10 mouse cellular contexts compared by ENCODE assay signal in genomic region chr2:144330960-144331371, GRCm38 (mm10). TPM values are rescaled to one million over a fixed set of nuclear protein-coding genes. Genes with fewer than 3 reads are reported as not detected.
A peak's percentile ranks its signal among the peaks of the same experiment; 100 is the strongest.
DNase-seq lines count a peak whose midpoint lies in the region; ATAC-seq and TF ChIP-seq lines count a peak whose summit lies in the region.
"Had no signal": no experiment of that assay in that cellular context is flagged by ENCODE, and none has a peak within 500 bp of the region (broad histone marks: within the 10 kb centered on the region; RNA-seq: fewer than 3 reads in every experiment).

No protein-coding gene starts in this region.

- peak overlapping the region; percentile 88 for H3K4me2 ChIP-seq in heart, embryonic 12.5 days
- peak overlapping the region; percentile 91 for H3K4me2 ChIP-seq in forebrain, embryonic 14.5 days (ENCODE audit: low read length)
- H3K4me2 ChIP-seq in neural tube, embryonic 15.5 days, result peak overlapping the region; percentile 96

- intact Hi-C loops in heart, postnatal 25 days (cut with DNase I), result no loop called here

- peak overlapping the region; percentile 55 for H3K4me3 ChIP-seq in heart, embryonic 12.5 days
- peak overlapping the region; percentile 46 for H3K4me3 ChIP-seq in forebrain, embryonic 14.5 days (ENCODE audit: low read depth, low read length)
- peak overlapping the region; percentile 81 for H3K4me3 ChIP-seq in lung, adult 2 months (replicated peaks; ENCODE audit: extremely low read depth, low read depth, low read length)
- peak overlapping the region; percentile 51 for H3K4me3 ChIP-seq in neural tube, embryonic 15.5 days (replicated peaks)

- peaks cover 89% of the 10 kb centered on the region for H3K27me3 ChIP-seq in heart, embryonic 12.5 days (replicated peaks)
- H3K27me3 ChIP-seq in forebrain, embryonic 14.5 days (replicated peaks; ENCODE audit: control insufficient read depth, insufficient read depth, low read length), result peaks cover 63% of the 10 kb centered on the region
- H3K27me3 ChIP-seq in neural tube, embryonic 15.5 days (replicated peaks), result peaks cover 81% of the 10 kb centered on the region

- no peak for TF ChIP-seq CTCF in lung, adult 2 months (IDR thresholded peaks at IDR 0.05; ENCODE audit: insufficient read depth, low read length)

- H3K9ac ChIP-seq in heart, embryonic 12.5 days, result peak overlapping the region; percentile 57
- peak overlapping the region; percentile 52 for H3K9ac ChIP-seq in forebrain, embryonic 14.5 days (ENCODE audit: low read length)
- H3K9ac ChIP-seq in neural tube, embryonic 15.5 days (replicated peaks), result peak overlapping the region; percentile 45

- under 1% methylated on average over 50 of the region's 50 CpGs for WGBS in heart, embryonic 12.5 days
- WGBS in forebrain, embryonic 14.5 days, result under 1% methylated on average over 41 of the region's 50 CpGs
- WGBS in lung, adult 2 months, result under 1% methylated on average over 50 of the region's 50 CpGs
- under 1% methylated on average over 50 of the region's 50 CpGs for WGBS in neural tube, embryonic 15.5 days

- no peak overlapping the region for H3K27ac ChIP-seq in heart, embryonic 12.5 days (ENCODE audit: poor library complexity, severe bottlenecking)
- no peak overlapping the region for H3K27ac ChIP-seq in forebrain, embryonic 14.5 days (ENCODE audit: low read depth, low read length)
- H3K27ac ChIP-seq in neural tube, embryonic 15.5 days (replicated peaks), result no peak overlapping the region
- H3K27ac ChIP-seq: macrophage had no signal

- no peaks in the 10 kb centered on the region for H3K36me3 ChIP-seq in heart, embryonic 12.5 days
- H3K36me3 ChIP-seq in forebrain, embryonic 14.5 days (ENCODE audit: control insufficient read depth, insufficient read depth, low read length), result no peaks in the 10 kb centered on the region
- no peaks in the 10 kb centered on the region for H3K36me3 ChIP-seq in neural tube, embryonic 15.5 days

- no peak for TF ChIP-seq POLR2A in lung, adult 2 months (IDR thresholded peaks at IDR 0.05; ENCODE audit: borderline replicate concordance, extremely low read depth, low read depth, low read length)

- DNase-seq in heart, postnatal 25 days (ENCODE audit: low spot score), result no peak
- peak; percentile 13 for DNase-seq in adrenal gland, postnatal 25 days
- peak; percentile 36 for DNase-seq in forebrain, embryonic 14.5 days (ENCODE audit: low spot score)
- DNase-seq in kidney, adult 18-20 months, result peak; percentile 69
- peak; percentile 50 for DNase-seq in lung, adult 2 months
- no peak for DNase-seq in ovary, adult 18-20 months (ENCODE audit: low spot score)

- H3K9me3 ChIP-seq in heart, embryonic 12.5 days (replicated peaks), result no peaks in the 10 kb centered on the region
- H3K9me3 ChIP-seq in forebrain, embryonic 14.5 days (replicated peaks; ENCODE audit: control insufficient read depth, low read length), result no peaks in the 10 kb centered on the region
- no peaks in the 10 kb centered on the region for H3K9me3 ChIP-seq in neural tube, embryonic 15.5 days (replicated peaks)

- peaks cover 33% of the 10 kb centered on the region for H3K4me1 ChIP-seq in heart, embryonic 12.5 days (replicated peaks)
- peaks cover 16% of the 10 kb centered on the region for H3K4me1 ChIP-seq in forebrain, embryonic 14.5 days (ENCODE audit: control insufficient read depth, insufficient read depth, low read length)
- peaks cover 15% of the 10 kb centered on the region for H3K4me1 ChIP-seq in lung, adult 2 months (ENCODE audit: control insufficient read depth, insufficient read depth, low read length)
- peaks cover 37% of the 10 kb centered on the region for H3K4me1 ChIP-seq in neural tube, embryonic 15.5 days

- peak; percentile 41; the same call in 1 of the 2 replicates for ATAC-seq in heart, embryonic 12.5 days (ENCODE audit: insufficient number of reproducible peaks, low FRiP score)
- peak; percentile 56 for ATAC-seq in forebrain, embryonic 14.5 days
- ATAC-seq in neural tube, embryonic 15.5 days (ENCODE audit: low FRiP score), result peak; percentile 73; the same call in 1 of the 2 replicates

RNA-seq across cellular contexts. Expression of gene Ovol2, which starts 1.0 kb away (rescaled TPM):
- polyA plus RNA-seq in heart, embryonic 12.5 days (2016; fragmentation: Nextera tagmentation; extraction: Ambion mirVana), result 0.12 and 0.20 TPM in 2 replicates
- total RNA-seq in heart, postnatal 25 days (2021), result not detected
- total RNA-seq in adrenal gland, postnatal 25 days (2021), result not detected in 2 replicates
- polyA plus RNA-seq in forebrain, embryonic 14.5 days (2014; fragmentation: Nextera tagmentation; extraction: Ambion mirVana), result not detected in 2 replicates
- 6.7 and 7.4 TPM in 2 replicates for polyA plus RNA-seq in lung, adult 2 months (2012; rRNA removed)
- polyA plus RNA-seq in neural tube, embryonic 15.5 days (2015; fragmentation: Nextera tagmentation; extraction: Ambion mirVana), result 0.11 TPM in 1 of 2 replicates, not detected in the other
- total RNA-seq: adrenal gland, postnatal 36 days had no signal
- polyA plus RNA-seq: macrophage had no signal

RNA-seq across cellular contexts. Expression of gene Kat14, which starts 37.8 kb away (rescaled TPM):
- polyA plus RNA-seq in heart, embryonic 12.5 days (2016; fragmentation: Nextera tagmentation; extraction: Ambion mirVana), result 27.3 and 27.5 TPM in 2 replicates
- 10 to 100 TPM; 21.2 to 21.5 TPM for total RNA-seq in heart, postnatal 25 days (2021)
- 27.5 and 33.6 TPM in 2 replicates for total RNA-seq in adrenal gland, postnatal 25 days (2021)
- polyA plus RNA-seq in forebrain, embryonic 14.5 days (2014; fragmentation: Nextera tagmentation; extraction: Ambion mirVana), result 21.0 and 22.0 TPM in 2 replicates
- polyA plus RNA-seq in lung, adult 2 months (2012; rRNA removed), result 22.0 and 28.6 TPM in 2 replicates
- polyA plus RNA-seq in neural tube, embryonic 15.5 days (2015; fragmentation: Nextera tagmentation; extraction: Ambion mirVana), result 24.3 and 25.6 TPM in 2 replicates

RNA-seq across cellular contexts. Expression of gene Pet117, which starts 37.8 kb away (rescaled TPM):
- polyA plus RNA-seq in heart, embryonic 12.5 days (2016; fragmentation: Nextera tagmentation; extraction: Ambion mirVana), result 0.90 and 3.8 TPM in 2 replicates
- 1 to 10 TPM; 8.0 to 9.4 TPM for total RNA-seq in heart, postnatal 25 days (2021)
- 5.5 and 8.2 TPM in 2 replicates for total RNA-seq in adrenal gland, postnatal 25 days (2021)
- 0.47 and 0.71 TPM in 2 replicates for polyA plus RNA-seq in forebrain, embryonic 14.5 days (2014; fragmentation: Nextera tagmentation; extraction: Ambion mirVana)
- polyA plus RNA-seq in lung, adult 2 months (2012; rRNA removed), result not detected in 2 replicates
- polyA plus RNA-seq in neural tube, embryonic 15.5 days (2015; fragmentation: Nextera tagmentation; extraction: Ambion mirVana), result 1.4 TPM in 1 of 2 replicates, not detected in the other

Comparison
In these comparisons a context has a peak if more than half of its experiments do, and no peak if none do; other contexts are left out.
1. DNase-seq: peak in adrenal gland, postnatal 25 days (single experiment), forebrain, embryonic 14.5 days (single experiment), kidney, adult 18-20 months (single experiment) and lung, adult 2 months (single experiment); none in heart, postnatal 25 days (single experiment) and ovary, adult 18-20 months (single experiment).
2. Peak in every context shown above with its lines, with median percentiles within 50 percentile points of each other: ATAC-seq, H3K4me2 ChIP-seq, H3K4me3 ChIP-seq and H3K9ac ChIP-seq.